ENCODE assay signal across 21 mouse cellular contexts in the genomic region with DNA sequence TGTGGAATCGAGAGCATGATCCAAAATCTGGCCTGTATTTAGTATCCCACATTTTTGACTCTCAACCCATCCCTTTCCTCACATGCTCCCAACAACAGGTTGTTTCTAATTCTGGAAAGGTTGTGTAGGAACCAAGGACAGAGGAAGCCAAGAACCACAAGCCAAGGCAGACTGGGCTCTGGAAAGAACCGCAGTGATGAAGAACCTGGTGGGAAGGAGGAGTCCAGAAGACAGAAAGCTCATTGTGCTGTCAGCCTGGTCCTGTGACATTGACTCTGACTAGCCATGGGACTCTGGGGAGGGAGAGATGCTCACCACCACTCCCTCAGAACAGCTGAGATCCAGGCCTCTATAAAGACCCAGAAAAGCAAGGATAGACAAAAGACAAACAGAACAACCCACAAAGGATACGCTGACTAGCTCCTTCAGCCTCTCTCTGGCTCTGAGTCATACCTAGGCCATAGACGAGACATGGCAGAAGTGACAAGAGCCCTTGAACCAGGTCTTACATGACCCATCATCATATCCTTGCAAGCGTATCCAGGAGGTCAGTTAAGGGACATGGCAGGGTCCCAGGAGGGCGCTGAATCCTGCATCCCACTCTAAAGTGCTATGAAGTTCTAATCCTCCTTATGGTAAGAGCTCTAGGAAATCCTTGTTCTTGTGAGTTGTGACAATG. TPM values are rescaled to one million over a fixed set of nuclear protein-coding genes. Genes with fewer than 3 reads are reported as not detected.
A peak's percentile ranks its signal among the peaks of the same experiment; 100 is the strongest.
DNase-seq lines count a peak whose midpoint lies in the region; ATAC-seq and TF ChIP-seq lines count a peak whose summit lies in the region.
"Had no signal": no experiment of that assay in that cellular context is flagged by ENCODE, and none has a peak within 500 bp of the region (broad histone marks: within the 10 kb centered on the region; RNA-seq: fewer than 3 reads in every experiment).

No protein-coding gene starts in this region.

- TF ChIP-seq POLR2A in spleen, adult 2 months (IDR thresholded peaks at IDR 0.05; ENCODE audit: low read depth, low read length) = no peak

- peaks cover 6% of the 10 kb centered on the region; the same call in 1 of the 2 replicates for H3K4me1 ChIP-seq in spleen, adult 2 months (ENCODE audit: control insufficient read depth, insufficient read depth, insufficient read length)
- peaks cover 65 to 72% of the 10 kb centered on the region in 2 experiments for H3K4me1 ChIP-seq in liver, embryonic 14.5 days (replicated peaks; ENCODE audit: control insufficient read depth in 2 of 2, insufficient read depth in 2 of 2, low read length in 1 of 2)
- H3K4me1 ChIP-seq in forebrain, embryonic 11.5 days (replicated peaks; ENCODE audit: control insufficient read depth, insufficient read depth, low read length) = 0 out of 2 replicates have a peak, but pooled peaks cover 4% of the 10 kb centered on the region
- H3K4me1 ChIP-seq: embryonic facial prominence, embryonic 12.5 days had no signal

- DNase-seq in spleen, adult 2 months (ENCODE audit: low read depth in 1 of 2, low spot score in 2 of 2) = no peak
- no peak for DNase-seq in spleen, postnatal 14 days (ENCODE audit: low spot score in 2 of 2)
- peak; percentile 79 for DNase-seq in fibroblast of lung, adult 2 months (ENCODE audit: low read depth)
- DNase-seq in liver, embryonic 14.5 days (ENCODE audit: low read depth in 3 of 3, low spot score in 3 of 3) = no peak
- DNase-seq in left cerebral cortex, adult 9 months (ENCODE audit: low spot score in 2 of 2) = no peak
- DNase-seq in forebrain, embryonic 11.5 days (ENCODE audit: low spot score) = no peak
- no peak for DNase-seq in cerebellum, postnatal 36 days
- DNase-seq: adrenal gland, postnatal 36 days; cerebellum, adult 11-12 months; cerebellum, postnatal 14 days; kidney, adult 9 months; kidney, postnatal 14 days; lung, embryonic 14.5 days; thymus, postnatal 14 days had no signal

- no peak overlapping the region for H3K4me3 ChIP-seq in spleen, adult 2 months (ENCODE audit: extremely low read depth, insufficient read depth, insufficient read length)
- peak overlapping the region in 1 of 2 experiments; percentile 25; a peak in 2 of 4 replicates for H3K4me3 ChIP-seq in liver, embryonic 14.5 days (ENCODE audit: insufficient read depth in 1 of 2, low read depth in 2 of 2, low read length in 2 of 2)
- H3K4me3 ChIP-seq in forebrain, embryonic 11.5 days (ENCODE audit: low read depth, low read length) = no peak overlapping the region
- H3K4me3 ChIP-seq: embryonic facial prominence, embryonic 12.5 days; hindbrain, embryonic 15.5 days; limb, embryonic 12.5 days; midbrain, embryonic 13.5 days had no signal

- peak overlapping the region; percentile 59 for H3K4me2 ChIP-seq in liver, embryonic 14.5 days (ENCODE audit: low read depth)
- no peak overlapping the region for H3K4me2 ChIP-seq in forebrain, embryonic 11.5 days (ENCODE audit: low read depth, low read length, severe bottlenecking)
- H3K4me2 ChIP-seq: embryonic facial prominence, embryonic 12.5 days; hindbrain, embryonic 15.5 days; limb, embryonic 12.5 days; lung, embryonic 14.5 days; midbrain, embryonic 13.5 days had no signal

- H3K27me3 ChIP-seq in spleen, adult 2 months (ENCODE audit: control insufficient read depth, insufficient read depth, low read length) = no peaks in the 10 kb centered on the region
- no peaks in the 10 kb centered on the region for H3K27me3 ChIP-seq in liver, embryonic 14.5 days (ENCODE audit: control insufficient read depth, insufficient read depth, low read length)
- peaks cover 16% of the 10 kb centered on the region for H3K27me3 ChIP-seq in forebrain, embryonic 11.5 days (ENCODE audit: control insufficient read depth, insufficient read depth, low read length)
- H3K27me3 ChIP-seq: megakaryocyte, embryonic 14.5 days had no signal

- TF ChIP-seq CTCF in spleen, adult 2 months (IDR thresholded peaks at IDR 0.05; ENCODE audit: extremely low read depth, insufficient read depth, insufficient read length, insufficient replicate concordance) = no peak
- TF ChIP-seq CTCF in liver, embryonic 14.5 days (IDR thresholded peaks at IDR 0.05; ENCODE audit: low read depth) = no peak

- 0 out of 2 replicates have a peak overlapping the region, but pooled peaks have one; percentile 30 for H3K27ac ChIP-seq in spleen, adult 2 months (ENCODE audit: insufficient read depth, low read length)
- H3K27ac ChIP-seq in liver, embryonic 14.5 days = peak overlapping the region; percentile 93
- no peak overlapping the region for H3K27ac ChIP-seq in forebrain, embryonic 11.5 days (ENCODE audit: low read depth, low read length)
- H3K27ac ChIP-seq: embryonic facial prominence, embryonic 12.5 days; hindbrain, embryonic 15.5 days; limb, embryonic 12.5 days; midbrain, embryonic 13.5 days had no signal

- no peaks in the 10 kb centered on the region for H3K9me3 ChIP-seq in liver, embryonic 14.5 days (ENCODE audit: control insufficient read depth, low read length)
- H3K9me3 ChIP-seq in forebrain, embryonic 11.5 days (ENCODE audit: control insufficient read depth, low read length) = no peaks in the 10 kb centered on the region
- H3K9me3 ChIP-seq: embryonic facial prominence, embryonic 12.5 days; hindbrain, embryonic 15.5 days; limb, embryonic 12.5 days; megakaryocyte, embryonic 14.5 days; midbrain, embryonic 13.5 days had no signal

- no peak for TF ChIP-seq EP300 in liver, embryonic 14.5 days (IDR thresholded peaks at IDR 0.05; ENCODE audit: low read depth)

- H3K9ac ChIP-seq in liver, embryonic 14.5 days (replicated peaks) = peak overlapping the region; percentile 55
- H3K9ac ChIP-seq in forebrain, embryonic 11.5 days (ENCODE audit: low read length) = no peak overlapping the region
- H3K9ac ChIP-seq: embryonic facial prominence, embryonic 12.5 days; hindbrain, embryonic 15.5 days; limb, embryonic 12.5 days; lung, embryonic 14.5 days; midbrain, embryonic 13.5 days had no signal

- whole genome bisulfite sequencing in spleen, adult 2 months = 86% methylated on average over 6 of the region's 6 CpGs
- WGBS in liver, embryonic 14.5 days (ENCODE audit: insufficient replicate concordance) = 54% methylated on average over 6 of the region's 6 CpGs
- WGBS in forebrain, embryonic 11.5 days = 87% methylated on average over 6 of the region's 6 CpGs

- H3K36me3 ChIP-seq in spleen, adult 2 months (ENCODE audit: control insufficient read depth, insufficient read depth, low read length) = peaks cover 10% of the 10 kb centered on the region
- peaks cover 27% of the 10 kb centered on the region for H3K36me3 ChIP-seq in liver, embryonic 14.5 days (replicated peaks; ENCODE audit: control insufficient read depth, insufficient read depth, low read depth)
- no peaks in the 10 kb centered on the region for H3K36me3 ChIP-seq in forebrain, embryonic 11.5 days (ENCODE audit: control insufficient read depth, insufficient read depth, low read length)
- H3K36me3 ChIP-seq: hindbrain, embryonic 15.5 days; midbrain, embryonic 13.5 days had no signal

- ATAC-seq in liver, embryonic 14.5 days (ENCODE audit: insufficient read depth) = 0 out of 2 replicates have a peak, but pooled peaks have one; percentile 12
- no peak for ATAC-seq in forebrain, embryonic 11.5 days (replicated peaks; ENCODE audit: low FRiP score)
- ATAC-seq: forebrain, embryonic 16.5 days; intestine, embryonic 16.5 days; midbrain, embryonic 13.5 days had no signal

RNA-seq across cellular contexts. Expression of gene Vamp5, which starts 3.0 kb away (rescaled TPM):
- polyA plus RNA-seq in spleen, adult 2 months (2012; rRNA removed) = 51.3 and 55.6 TPM in 2 replicates
- polyA plus RNA-seq in liver, embryonic 14.5 days (2012; rRNA removed) = 72.5 and 80.0 TPM in 2 replicates
- 81.0 and 94.5 TPM in 2 replicates for polyA plus RNA-seq in liver, embryonic 14.5 days (2014; fragmentation: Nextera tagmentation; extraction: Ambion mirVana)
- 8.1 and 11.9 TPM in 2 replicates for polyA plus RNA-seq in forebrain, embryonic 11.5 days (2014; fragmentation: Nextera tagmentation; extraction: Ambion mirVana)

RNA-seq across cellular contexts. Expression of gene Vamp8, which starts 7.2 kb away (rescaled TPM):
- polyA plus RNA-seq in spleen, adult 2 months (2012; rRNA removed) = 100 and 107 TPM in 2 replicates
- polyA plus RNA-seq in liver, embryonic 14.5 days (2012; rRNA removed) = 129 and 188 TPM in 2 replicates
- polyA plus RNA-seq in liver, embryonic 14.5 days (2014; fragmentation: Nextera tagmentation; extraction: Ambion mirVana) = 266 and 276 TPM in 2 replicates
- polyA plus RNA-seq in forebrain, embryonic 11.5 days (2014; fragmentation: Nextera tagmentation; extraction: Ambion mirVana) = 34.1 and 35.6 TPM in 2 replicates

RNA-seq across cellular contexts. Expression of gene Rnf181, which starts 16.5 kb away (rescaled TPM):
- polyA plus RNA-seq in spleen, adult 2 months (2012; rRNA removed) = 62.4 and 65.8 TPM in 2 replicates
- polyA plus RNA-seq in liver, embryonic 14.5 days (2012; rRNA removed) = 40.3 and 42.8 TPM in 2 replicates
- 68.0 and 75.4 TPM in 2 replicates for polyA plus RNA-seq in liver, embryonic 14.5 days (2014; fragmentation: Nextera tagmentation; extraction: Ambion mirVana)
- 102 and 106 TPM in 2 replicates for polyA plus RNA-seq in forebrain, embryonic 11.5 days (2014; fragmentation: Nextera tagmentation; extraction: Ambion mirVana)

RNA-seq across cellular contexts. Expression of gene Tmem150a, which starts 28.0 kb away (rescaled TPM):
- 21.7 and 24.6 TPM in 2 replicates for polyA plus RNA-seq in spleen, adult 2 months (2012; rRNA removed)
- polyA plus RNA-seq in liver, embryonic 14.5 days (2012; rRNA removed) = 39.0 and 58.3 TPM in 2 replicates
- 43.6 and 48.0 TPM in 2 replicates for polyA plus RNA-seq in liver, embryonic 14.5 days (2014; fragmentation: Nextera tagmentation; extraction: Ambion mirVana)
- 4.2 and 4.6 TPM in 2 replicates for polyA plus RNA-seq in forebrain, embryonic 11.5 days (2014; fragmentation: Nextera tagmentation; extraction: Ambion mirVana)

RNA-seq across cellular contexts. Expression of gene Ggcx, which starts 30.8 kb away (rescaled TPM):
- 7.3 and 7.6 TPM in 2 replicates for polyA plus RNA-seq in spleen, adult 2 months (2012; rRNA removed)
- polyA plus RNA-seq in liver, embryonic 14.5 days (2012; rRNA removed) = 10.9 and 11.3 TPM in 2 replicates
- 5.7 and 6.5 TPM in 2 replicates for polyA plus RNA-seq in liver, embryonic 14.5 days (2014; fragmentation: Nextera tagmentation; extraction: Ambion mirVana)
- polyA plus RNA-seq in forebrain, embryonic 11.5 days (2014; fragmentation: Nextera tagmentation; extraction: Ambion mirVana) = 11.7 and 13.5 TPM in 2 replicates
